Mouse (Mus musculus): ENCODE results near the gene Mcm6. TPM values are rescaled to one million over a fixed set of nuclear protein-coding genes. Genes with fewer than 3 reads are reported as not detected.
A peak's percentile ranks its signal among the peaks of the same experiment; 100 is the strongest.

The Mcm6 gene
- polyA plus RNA-seq, 1 experiment from 2014 or later, result 187 TPM

GRCm38 (mm10) chr1:128372143-128372860, 12.8 kb upstream of the Mcm6 start:
- no peak overlapping the region for H3K9ac ChIP-seq
- no peak for ATAC-seq (ENCODE audit: insufficient number of reproducible peaks, low FRiP score)
- no peak overlapping the region for H3K4me2 ChIP-seq
- H3K9me3 ChIP-seq (replicated peaks), result no peaks in the 10 kb centered on the region
- 85% methylated on average over 7 of the region's 7 CpGs for WGBS
- H3K4me1 ChIP-seq (replicated peaks), result no peaks in the 10 kb centered on the region
- H3K27ac ChIP-seq (ENCODE audit: poor library complexity, severe bottlenecking), result no peak overlapping the region
- no peak overlapping the region for H3K4me3 ChIP-seq
- peaks cover 32% of the 10 kb centered on the region for H3K36me3 ChIP-seq
- H3K27me3 ChIP-seq (replicated peaks), result no peaks in the 10 kb centered on the region

GRCm38 (mm10) chr1:128368732-128369441, 9.4 kb upstream of the Mcm6 start:
- 0 out of 2 replicates have a peak, but pooled peaks have one; percentile 36 for ATAC-seq (ENCODE audit: insufficient number of reproducible peaks, low FRiP score)
- H3K36me3 ChIP-seq, result peaks cover 29% of the 10 kb centered on the region

GRCm38 (mm10) chr1:128360601-128361000, 1.1 kb upstream of the Mcm6 start:
- no peak for ATAC-seq (ENCODE audit: insufficient number of reproducible peaks, low FRiP score)
- Histone ChIP-seq H3K9ac (no peak overlapping the region), H3K4me3 (no peak overlapping the region), H3K4me1 (replicated peaks) (peaks cover 28% of the 10 kb centered on the region), H3K4me2 (no peak overlapping the region), H3K36me3 (peaks cover 41% of the 10 kb centered on the region), H3K27ac (ENCODE audit: poor library complexity, severe bottlenecking) (no peak overlapping the region), H3K27me3 (replicated peaks) (no peaks in the 10 kb centered on the region), H3K9me3 (replicated peaks) (no peaks in the 10 kb centered on the region)
- WGBS, result 47% methylated on average over 2 of the region's 2 CpGs

More at GRCm38 (mm10) chr1:128368732-128369441, 9.4 kb upstream of the Mcm6 start:
- 75% methylated on average over 5 of the region's 5 CpGs for whole genome bisulfite sequencing
- no peak overlapping the region for H3K9ac ChIP-seq
- no peak overlapping the region for H3K27ac ChIP-seq (ENCODE audit: poor library complexity, severe bottlenecking)
- no peak overlapping the region for H3K4me3 ChIP-seq
- H3K4me1 ChIP-seq (replicated peaks), result no peaks in the 10 kb centered on the region
- no peaks in the 10 kb centered on the region for H3K27me3 ChIP-seq (replicated peaks)
- no peaks in the 10 kb centered on the region for H3K9me3 ChIP-seq (replicated peaks)
- H3K4me2 ChIP-seq, result no peak overlapping the region

DNA sequence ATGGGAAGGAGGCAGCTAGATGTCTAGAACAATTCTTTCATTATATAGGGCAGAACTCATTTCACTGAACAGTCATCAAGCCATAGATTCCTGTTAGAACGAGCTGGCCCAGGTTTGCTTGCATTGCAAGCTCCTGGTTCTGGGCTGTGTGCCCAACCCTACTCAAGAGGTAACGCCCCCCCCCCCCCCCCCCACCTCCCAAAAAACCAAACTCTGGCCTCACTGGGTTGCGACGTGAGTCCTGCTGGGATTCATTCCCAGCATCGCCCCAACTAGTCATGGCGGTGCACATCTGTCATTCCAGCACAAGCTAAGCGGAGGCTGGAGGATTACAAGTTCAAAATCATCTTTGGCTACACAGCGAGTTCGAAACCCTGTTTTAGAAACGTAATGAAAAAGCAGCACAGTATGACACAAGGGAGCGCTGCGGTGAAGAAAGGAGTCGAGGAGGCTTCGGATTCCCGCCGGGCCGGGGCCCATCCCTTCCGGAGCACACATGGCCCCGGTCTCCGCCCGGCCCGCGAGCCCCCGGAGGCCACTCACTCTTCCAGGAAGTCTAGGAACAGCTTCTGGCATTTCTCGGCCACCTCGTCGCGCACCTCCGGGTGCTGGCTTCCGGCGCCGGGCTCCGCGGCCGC, 429 bp downstream of the Mcm6 start:
- peak; percentile 84 for ATAC-seq (ENCODE audit: insufficient number of reproducible peaks, low FRiP score)
- Histone ChIP-seq H3K9ac (peak overlapping the region; percentile 74), H3K4me2 (peak overlapping the region; percentile 76), H3K4me1 (replicated peaks) (peaks cover 28% of the 10 kb centered on the region), H3K4me3 (peak overlapping the region; percentile 70), H3K27ac (ENCODE audit: poor library complexity, severe bottlenecking) (peak overlapping the region; percentile 93), H3K27me3 (replicated peaks) (no peaks in the 10 kb centered on the region), H3K36me3 (peaks cover 43% of the 10 kb centered on the region), H3K9me3 (replicated peaks) (no peaks in the 10 kb centered on the region)
- 0% methylated on average over 35 of the region's 35 CpGs for WGBS

DNA sequence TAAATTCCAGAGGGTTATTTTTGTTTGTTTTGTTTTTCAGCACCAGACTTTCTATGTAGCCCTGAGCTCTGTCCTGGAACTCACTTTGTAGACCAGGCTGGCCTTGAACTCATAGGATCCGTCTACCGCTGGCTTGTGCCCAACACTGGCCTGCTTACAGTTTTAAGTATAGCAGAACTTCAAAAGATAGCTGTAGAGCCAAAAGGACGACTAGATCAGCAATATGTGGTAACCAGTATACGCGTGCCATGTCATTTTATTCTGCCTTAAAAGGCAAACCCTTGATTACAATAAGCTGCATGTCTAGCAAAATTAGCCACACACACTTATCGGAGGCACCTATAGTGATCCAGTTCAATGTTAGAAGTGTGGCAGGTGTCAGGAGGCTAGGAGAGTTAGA, 1.2 kb downstream of the Mcm6 start:
- peak overlapping the region; percentile 93 for H3K27ac ChIP-seq (ENCODE audit: poor library complexity, severe bottlenecking)
- H3K4me2 ChIP-seq, result peak overlapping the region; percentile 76
- WGBS, result 75% methylated on average over 6 of the region's 6 CpGs
- no peaks in the 10 kb centered on the region for H3K9me3 ChIP-seq (replicated peaks)
- peak overlapping the region; percentile 70 for H3K4me3 ChIP-seq
- peaks cover 48% of the 10 kb centered on the region for H3K36me3 ChIP-seq
- ATAC-seq (ENCODE audit: insufficient number of reproducible peaks, low FRiP score), result no peak
- H3K9ac ChIP-seq, result peak overlapping the region; percentile 35; the same call in 1 of the 2 replicates
- H3K4me1 ChIP-seq (replicated peaks), result peaks cover 28% of the 10 kb centered on the region
- no peaks in the 10 kb centered on the region for H3K27me3 ChIP-seq (replicated peaks)

DNA sequence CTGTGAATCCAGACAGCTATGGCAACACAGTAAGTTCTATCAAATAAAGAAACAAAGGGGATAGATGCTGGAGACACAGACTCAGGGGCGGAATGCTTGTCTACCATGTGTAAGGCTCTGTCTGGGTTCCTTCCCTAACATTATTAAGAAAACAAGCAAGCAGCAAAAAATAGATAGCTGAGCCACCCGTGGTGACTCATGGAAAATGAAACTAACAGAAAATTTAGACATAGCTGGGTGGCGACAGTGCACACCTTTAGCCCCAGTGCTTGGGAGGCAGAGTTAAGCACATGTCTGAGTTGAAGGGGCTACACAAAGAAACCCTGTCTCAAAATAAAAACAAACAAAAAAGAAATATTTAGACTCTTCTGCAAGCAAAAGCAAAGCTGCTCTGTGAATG, 2.0 kb downstream of the Mcm6 start:
- Histone ChIP-seq H3K4me2 (peak overlapping the region; percentile 76), H3K9me3 (replicated peaks) (no peaks in the 10 kb centered on the region), H3K4me1 (replicated peaks) (peaks cover 28% of the 10 kb centered on the region), H3K27ac (ENCODE audit: poor library complexity, severe bottlenecking) (peak overlapping the region; percentile 13), H3K27me3 (replicated peaks) (no peaks in the 10 kb centered on the region), H3K36me3 (peaks cover 48% of the 10 kb centered on the region), H3K9ac (peak overlapping the region; percentile 35), H3K4me3 (peak overlapping the region; percentile 70)
- ATAC-seq (ENCODE audit: insufficient number of reproducible peaks, low FRiP score), result no peak
- WGBS, result 40% methylated on average over 3 of the region's 3 CpGs

DNA sequence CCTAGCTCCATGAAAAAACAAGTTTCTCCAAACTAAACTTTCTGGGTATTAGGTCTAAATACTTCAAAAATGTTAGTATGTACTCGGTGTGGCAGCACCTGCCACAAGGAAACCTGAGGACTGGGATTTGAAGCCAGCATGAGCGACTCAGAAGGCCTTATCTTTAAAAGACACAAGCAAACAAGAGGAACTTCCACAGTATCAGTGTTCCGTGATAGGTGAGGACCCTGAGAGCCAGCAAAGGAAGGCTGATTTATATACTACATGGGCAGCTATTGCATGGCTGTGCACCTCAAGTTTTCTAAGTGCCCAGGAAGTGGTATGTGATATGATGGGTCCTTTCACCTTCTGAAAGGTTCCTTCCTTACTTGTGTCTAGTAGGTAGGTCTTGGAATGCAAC, 6.4 kb downstream of the Mcm6 start:
- peaks cover 76% of the 10 kb centered on the region for H3K36me3 ChIP-seq

GRCm38 (mm10) chr1:128344232-128344631, 15.2 kb downstream of the Mcm6 start:
- H3K27ac ChIP-seq (ENCODE audit: poor library complexity, severe bottlenecking), result no peak overlapping the region
- no peaks in the 10 kb centered on the region for H3K4me1 ChIP-seq (replicated peaks)
- no peak overlapping the region for H3K9ac ChIP-seq
- 89% methylated on average over 10 of the region's 10 CpGs for WGBS
- H3K9me3 ChIP-seq (replicated peaks), result no peaks in the 10 kb centered on the region
- no peak overlapping the region for H3K4me2 ChIP-seq
- ATAC-seq (ENCODE audit: insufficient number of reproducible peaks, low FRiP score), result no peak
- H3K27me3 ChIP-seq (replicated peaks), result no peaks in the 10 kb centered on the region
- no peak overlapping the region for H3K4me3 ChIP-seq
- H3K36me3 ChIP-seq, result peaks cover 85% of the 10 kb centered on the region

More for the DNA sequence above, 6.4 kb downstream of the Mcm6 start:
- H3K9me3 ChIP-seq (replicated peaks), result no peaks in the 10 kb centered on the region
- 64% methylated on average over 3 of the region's 3 CpGs for WGBS
- no peak overlapping the region for H3K4me3 ChIP-seq
- H3K4me2 ChIP-seq, result no peak overlapping the region
- no peak overlapping the region for H3K9ac ChIP-seq
- H3K27me3 ChIP-seq (replicated peaks), result no peaks in the 10 kb centered on the region
- peaks cover 13% of the 10 kb centered on the region for H3K4me1 ChIP-seq (replicated peaks)
- H3K27ac ChIP-seq (ENCODE audit: poor library complexity, severe bottlenecking), result no peak overlapping the region
- no peak for ATAC-seq (ENCODE audit: insufficient number of reproducible peaks, low FRiP score)

- Histone ChIP-seq H3K27me3 (replicated peaks) (no peaks in the 10 kb centered on the region), H3K9me3 (replicated peaks) (no peaks in the 10 kb centered on the region), H3K9ac (no peak overlapping the region), H3K4me3 (no peak overlapping the region), H3K4me1 (replicated peaks) (no peaks in the 10 kb centered on the region), H3K27ac (ENCODE audit: poor library complexity, severe bottlenecking) (no peak overlapping the region), H3K36me3 (peaks cover 82% of the 10 kb centered on the region), H3K4me2 (no peak overlapping the region)
- ATAC-seq (ENCODE audit: insufficient number of reproducible peaks, low FRiP score), result no peak
- 67% methylated on average over 13 of the region's 13 CpGs for WGBS
Measured at GRCm38 (mm10) chr1:128337708-128338320, 21.6 kb downstream of the Mcm6 start.

GRCm38 (mm10) chr1:128330313-128330712, 29.2 kb downstream of the Mcm6 start:
- 94% methylated on average over 1 of the region's 1 CpGs for WGBS
- no peak for ATAC-seq (ENCODE audit: insufficient number of reproducible peaks, low FRiP score)
- Histone ChIP-seq H3K4me2 (no peak overlapping the region), H3K36me3 (peaks cover 77% of the 10 kb centered on the region), H3K9ac (no peak overlapping the region), H3K9me3 (replicated peaks) (no peaks in the 10 kb centered on the region), H3K4me3 (no peak overlapping the region), H3K27ac (ENCODE audit: poor library complexity, severe bottlenecking) (no peak overlapping the region), H3K27me3 (replicated peaks) (no peaks in the 10 kb centered on the region), H3K4me1 (replicated peaks) (no peaks in the 10 kb centered on the region)

DNA sequence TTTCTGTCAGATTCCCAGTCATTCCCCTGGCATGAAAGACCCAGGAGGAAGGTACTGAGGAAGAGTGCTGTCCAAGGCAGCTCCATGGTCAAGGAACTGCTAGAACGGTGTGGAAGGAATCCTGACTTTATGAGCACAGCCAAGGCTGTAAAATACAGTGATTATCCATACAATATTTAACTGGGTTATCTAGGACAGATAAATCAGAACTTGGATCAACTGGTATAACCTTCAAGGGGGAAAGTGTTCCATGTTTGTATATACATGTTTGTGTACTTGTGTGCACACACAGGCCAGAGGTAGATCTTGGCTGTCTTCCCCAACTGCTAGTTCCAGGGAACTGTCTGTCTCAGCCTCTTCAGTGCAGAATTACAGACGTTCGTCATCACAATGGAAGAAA, 31.2 kb downstream of the Mcm6 start, which contains the start of gene Lct:
Lct (minus strand) TSS at position 101 of the 400 bp plus-strand sequence.
- H3K9ac ChIP-seq, result no peak within 1 kb of the TSS
- WGBS, result 70% methylated on average over 3 of the region's 3 CpGs
- H3K36me3 ChIP-seq, result peaks cover 61% of the 10 kb centered on the region
- no peak within 1 kb of the TSS for H3K4me3 ChIP-seq
- H3K9me3 ChIP-seq (replicated peaks), result no peaks in the 10 kb centered on the region
- H3K27ac ChIP-seq (ENCODE audit: poor library complexity, severe bottlenecking), result no peak within 1 kb of the TSS
- H3K4me2 ChIP-seq, result no peak within 1 kb of the TSS
- H3K4me1 ChIP-seq (replicated peaks), result peaks cover 9% of the 10 kb centered on the region
- no peaks in the 10 kb centered on the region for H3K27me3 ChIP-seq (replicated peaks)
- ATAC-seq (ENCODE audit: insufficient number of reproducible peaks, low FRiP score), result no peak

Data from heart, embryonic 12.5 days (tissue).